Mouse (Mus musculus): ENCODE results near the gene Mcfd2. TPM values are rescaled to one million over a fixed set of nuclear protein-coding genes. Genes with fewer than 3 reads are reported as not detected.
A peak's percentile ranks its signal among the peaks of the same experiment; 100 is the strongest.

Gene Mcfd2
- total and polyA plus RNA-seq, 3 experiments, result 24.7 to 41.9 (median 39.1) TPM

GRCm38 (mm10) chr17:87284482-87285040 lies 18.8 kb upstream of the Mcfd2 start:
- H3K79me2 ChIP-seq (replicated peaks; ENCODE audit: control insufficient read depth, extremely low read depth, insufficient read depth, poor library complexity, severe bottlenecking), result no peaks in the 10 kb centered on the region
- H3K9me3 ChIP-seq (replicated peaks; ENCODE audit: low read length), result no peaks in the 10 kb centered on the region
- no peak overlapping the region for H3K4me2 ChIP-seq (ENCODE audit: insufficient read depth, low read depth, poor library complexity, severe bottlenecking)
- H3K36me3 ChIP-seq (replicated peaks in 1 of 2; ENCODE audit: control insufficient read depth in 1 of 2, insufficient read depth in 1 of 2, low read length in 1 of 2), result peaks cover 0 to 10% of the 10 kb centered on the region in 2 experiments
- peaks cover 2% of the 10 kb centered on the region for H3K27me3 ChIP-seq (replicated peaks)
- peaks cover 0 to 38% of the 10 kb centered on the region in 2 experiments; a peak in 3 of 4 replicates for H3K4me1 ChIP-seq (ENCODE audit: control insufficient read depth in 1 of 2, insufficient read depth in 2 of 2)
- no peak for TF ChIP-seq MEF2A (IDR thresholded peaks at IDR 0.05; ENCODE audit: borderline replicate concordance, low read depth, low read length)
- TF ChIP-seq UBTF (IDR thresholded peaks at IDR 0.05; ENCODE audit: low read depth, low read length), result no peak
- no peak for TF ChIP-seq CHD2 (IDR thresholded peaks at IDR 0.05; ENCODE audit: low read length)
- TF ChIP-seq CHD1 (IDR thresholded peaks at IDR 0.05; ENCODE audit: low read depth, low read length), result no peak
- no peak for TF ChIP-seq NELFE (IDR thresholded peaks at IDR 0.05; ENCODE audit: low read depth, low read length)
- TF ChIP-seq E2F4 (IDR thresholded peaks at IDR 0.05; ENCODE audit: insufficient replicate concordance, low read depth, low read length), result no peak
- TF ChIP-seq MYC (IDR thresholded peaks at IDR 0.05; ENCODE audit: low read depth, low read length), result no peak
- TF ChIP-seq JUN (IDR thresholded peaks at IDR 0.05; ENCODE audit: insufficient read depth, low read depth, low read length), result no peak
- TF ChIP-seq MAX (IDR thresholded peaks at IDR 0.05; ENCODE audit: low read length), result no peak
- TF ChIP-seq IRF4 (IDR thresholded peaks at IDR 0.05; ENCODE audit: low read depth, low read length), result no peak
- TF ChIP-seq MAFK (IDR thresholded peaks at IDR 0.05; ENCODE audit: insufficient replicate concordance, low read length), result no peak
- no peak for TF ChIP-seq USF1 (IDR thresholded peaks at IDR 0.05; ENCODE audit: low read depth, low read length)
- TF ChIP-seq PAX5 (IDR thresholded peaks at IDR 0.05; ENCODE audit: low read length), result no peak
- no peak for TF ChIP-seq BHLHE40 (IDR thresholded peaks at IDR 0.05; ENCODE audit: low read depth, low read length)
- TF ChIP-seq SIN3A (IDR thresholded peaks at IDR 0.05; ENCODE audit: low read length), result no peak
- TF ChIP-seq HCFC1 (IDR thresholded peaks at IDR 0.05; ENCODE audit: low read depth, low read length), result no peak
- no peak for TF ChIP-seq ETS1 (conservative IDR thresholded peaks at IDR 0.05; ENCODE audit: low read depth, low read length)
- TF ChIP-seq JUND (conservative IDR thresholded peaks at IDR 0.05; ENCODE audit: low read depth, low read length), result no peak
- TF ChIP-seq ZNF384 (IDR thresholded peaks at IDR 0.05; ENCODE audit: low read depth, low read length), result no peak
- dilution Hi-C loops (cut with MboI; ENCODE audit: extremely low pct_ligation_motif_present, extremely low pct_unique_long_range_greater_than_20kb, low sequenced_read_pairs) (no loop called here), in situ Hi-C loops (cut with MboI; ENCODE audit: low pct_ligation_motif_present, low pct_unique_long_range_greater_than_20kb, low sequenced_read_pairs) (no loop called here)
- no peak overlapping the region for H3K27ac ChIP-seq (ENCODE audit: insufficient read depth, low read depth)
- DNase-seq (ENCODE audit: extremely low read depth), result no peak
- no peak overlapping the region for H3K4me3 ChIP-seq (replicated peaks in 1 of 3; ENCODE audit: low read depth in 2 of 3, low read length in 2 of 3, poor library complexity in 1 of 3)
- H3K9ac ChIP-seq (ENCODE audit: insufficient read depth, low read depth), result no peak overlapping the region

- peak overlapping the region; percentile 64; the same call in 1 of the 2 replicates for H3K9ac ChIP-seq (ENCODE audit: insufficient read depth, low read depth)
- peaks cover 0 to 9% of the 10 kb centered on the region in 2 experiments for H3K36me3 ChIP-seq (replicated peaks in 1 of 2; ENCODE audit: control insufficient read depth in 1 of 2, insufficient read depth in 1 of 2, low read length in 1 of 2)
- in situ Hi-C loops (cut with MboI; ENCODE audit: low pct_ligation_motif_present, low pct_unique_long_range_greater_than_20kb, low sequenced_read_pairs) (no loop called here), dilution Hi-C loops (cut with MboI; ENCODE audit: extremely low pct_ligation_motif_present, extremely low pct_unique_long_range_greater_than_20kb, low sequenced_read_pairs) (no loop called here)
- no peak overlapping the region for H3K27ac ChIP-seq (ENCODE audit: insufficient read depth, low read depth)
- peaks cover 0 to 38% of the 10 kb centered on the region in 2 experiments; a peak in 3 of 4 replicates for H3K4me1 ChIP-seq (ENCODE audit: control insufficient read depth in 1 of 2, insufficient read depth in 2 of 2)
- DNase-seq (ENCODE audit: extremely low read depth), result peak; percentile 84
- TF ChIP-seq MEF2A (IDR thresholded peaks at IDR 0.05; ENCODE audit: borderline replicate concordance, low read depth, low read length) (peak; percentile 55; the same call in 1 of the 2 replicates), USF2 (conservative IDR thresholded peaks at IDR 0.05; ENCODE audit: low read depth, low read length) (no peak), USF1 (IDR thresholded peaks at IDR 0.05; ENCODE audit: low read depth, low read length) (no peak), POLR2A (IDR thresholded peaks at IDR 0.05; ENCODE audit: low read depth, low read length) (peak; percentile 60; the same call in 1 of the 2 replicates), POLR2AphosphoS2 (IDR thresholded peaks at IDR 0.05; ENCODE audit: low read depth, low read length) (no peak), ZKSCAN1 (IDR thresholded peaks at IDR 0.05; ENCODE audit: borderline replicate concordance, low read depth, low read length) (no peak), MYC (IDR thresholded peaks at IDR 0.05; ENCODE audit: low read depth, low read length) (0 out of 2 replicates have a peak, but pooled peaks have one; percentile 17), SIN3A (IDR thresholded peaks at IDR 0.05; ENCODE audit: low read length) (peak; percentile 58), ZC3H11A (IDR thresholded peaks at IDR 0.05; ENCODE audit: low read depth, low read length) (no peak), ETS1 (conservative IDR thresholded peaks at IDR 0.05; ENCODE audit: low read depth, low read length) (peak; percentile 29; the same call in 1 of the 2 replicates), ELF1 (IDR thresholded peaks at IDR 0.05; ENCODE audit: low read depth, low read length) (0 out of 2 replicates have a peak, but pooled peaks have one; percentile 16), UBTF (IDR thresholded peaks at IDR 0.05; ENCODE audit: low read depth, low read length) (no peak), NELFE (IDR thresholded peaks at IDR 0.05; ENCODE audit: low read depth, low read length) (0 out of 2 replicates have a peak, but pooled peaks have one; percentile 48), CHD1 (IDR thresholded peaks at IDR 0.05; ENCODE audit: low read depth, low read length) (0 out of 2 replicates have a peak, but pooled peaks have one; percentile 61), MXI1 (IDR thresholded peaks at IDR 0.05; ENCODE audit: low read depth, low read length) (peak; percentile 64), IRF4 (IDR thresholded peaks at IDR 0.05; ENCODE audit: low read depth, low read length) (peak; percentile 52; the same call in 1 of the 2 replicates), TBP (conservative IDR thresholded peaks at IDR 0.05; ENCODE audit: low read depth, low read length) (no peak)
- H3K9me3 ChIP-seq (replicated peaks; ENCODE audit: low read length), result no peaks in the 10 kb centered on the region
- H3K4me3 ChIP-seq (replicated peaks in 1 of 3; ENCODE audit: low read depth in 2 of 3, low read length in 2 of 3, poor library complexity in 1 of 3), result peak overlapping the region; percentile 76 to 84 (median 82)
- H3K4me2 ChIP-seq (ENCODE audit: insufficient read depth, low read depth, poor library complexity, severe bottlenecking), result peak overlapping the region; percentile 96
- no peaks in the 10 kb centered on the region for H3K79me2 ChIP-seq (replicated peaks; ENCODE audit: control insufficient read depth, extremely low read depth, insufficient read depth, poor library complexity, severe bottlenecking)
- peaks cover 2% of the 10 kb centered on the region for H3K27me3 ChIP-seq (replicated peaks)
Measured at GRCm38 (mm10) chr17:87283755-87284481, 18.2 kb upstream of the Mcfd2 start.
